Mouse (Mus musculus): ENCODE data around the gene Lypd1. TPM values are rescaled to one million over a fixed set of nuclear protein-coding genes. Genes with fewer than 3 reads are reported as not detected.

Gene Lypd1
- polyA plus RNA-seq, 1 experiment from 2014 or later, result 1.6 TPM

DNA sequence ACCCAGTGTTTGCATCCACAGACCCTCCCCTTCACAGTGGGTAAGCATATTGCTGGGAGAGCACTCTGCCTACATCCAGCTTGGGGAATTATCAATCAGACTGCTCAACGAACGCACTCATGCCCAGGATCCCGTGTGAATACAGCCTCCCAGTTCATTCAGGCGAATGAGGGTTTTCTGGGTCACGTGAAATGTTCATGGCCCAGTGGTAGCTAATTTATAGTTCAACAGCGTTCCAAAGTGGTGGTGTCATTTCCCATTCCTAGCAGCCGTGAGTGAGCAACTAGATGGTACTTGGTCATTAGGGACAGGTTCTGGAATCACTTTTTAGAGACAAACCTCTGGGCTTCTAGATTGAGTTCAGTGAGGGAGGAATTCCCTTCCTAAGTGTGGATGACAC lies 91.8 kb downstream of the Lypd1 start:
- Histone ChIP-seq H3K4me2 (ENCODE audit: low read length) (no peak overlapping the region), H3K9ac (ENCODE audit: low read depth, low read length) (no peak overlapping the region), H3K27me3 (ENCODE audit: insufficient read depth, low read length) (no peaks in the 10 kb centered on the region), H3K27ac (no peak overlapping the region), H3K36me3 (ENCODE audit: insufficient read depth, low read length) (no peaks in the 10 kb centered on the region), H3K4me3 (replicated peaks; ENCODE audit: low read depth, low read length) (no peak overlapping the region), H3K4me1 (replicated peaks; ENCODE audit: insufficient read depth, low read length) (no peaks in the 10 kb centered on the region), H3K9me3 (replicated peaks; ENCODE audit: low read length) (no peaks in the 10 kb centered on the region)
- no peak for ATAC-seq (replicated peaks; ENCODE audit: low FRiP score, low read depth)
- TF ChIP-seq CTCF (IDR thresholded peaks at IDR 0.05; ENCODE audit: low read depth), result no peak
- WGBS, result 58% methylated on average over 7 of the region's 7 CpGs
- no peak for DNase-seq (ENCODE audit: low spot score)

Other genes starting within 250 kb of the Lypd1 start
- gene Gpr39, start 236.1 kb downstream of the Lypd1 start, polyA plus RNA-seq (2015; fragmentation: Nextera tagmentation; extraction: Ambion mirVana), result 4.7 and 4.9 TPM in 2 replicates

All from kidney, postnatal 0 days (tissue).